Mouse (Mus musculus): ENCODE measurements around the gene Vmn2r2. TPM values are rescaled to one million over a fixed set of nuclear protein-coding genes. Genes with fewer than 3 reads are reported as not detected.

Gene Vmn2r2
- 0.04 and 0.06 TPM in 2 replicates for polyA plus RNA-seq (2012; rRNA removed)

DNA sequence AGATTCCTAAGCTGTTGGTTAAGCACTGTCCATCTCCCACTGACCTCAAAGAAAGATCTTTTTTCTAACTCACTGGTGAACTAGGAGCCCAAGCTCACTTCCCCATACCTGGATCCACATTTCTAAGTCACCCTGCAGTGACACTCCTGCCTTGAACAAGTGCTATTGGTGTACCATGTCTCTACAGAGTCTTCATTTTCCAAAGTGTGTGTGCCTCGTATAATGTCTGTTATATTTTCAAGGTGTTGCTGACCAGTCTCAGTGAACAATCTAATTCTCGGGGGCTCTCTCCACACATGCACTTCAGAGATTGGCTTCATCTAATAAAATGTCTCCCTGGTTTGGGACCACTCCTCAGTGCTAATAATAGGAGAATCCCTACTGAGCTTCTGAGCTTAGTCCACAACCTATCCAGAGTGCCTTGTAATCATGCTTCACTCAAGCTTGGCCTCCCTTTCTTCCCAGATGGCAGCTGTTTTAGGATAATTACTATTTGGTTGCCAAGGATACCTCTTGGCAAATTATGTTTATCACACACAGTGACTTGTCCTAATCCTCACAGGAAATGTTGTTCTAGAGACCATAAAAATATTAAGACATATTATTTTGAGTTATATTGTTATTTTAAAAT is at the start of gene Vmn2r2:
Gene Vmn2r2 (minus strand): TSS at position 51 of the 631 bp plus-strand sequence.
- DNase-seq (ENCODE audit: extremely low spot score in 1 of 2, low spot score in 1 of 2) = no peak

- DNase-seq (ENCODE audit: extremely low spot score in 1 of 2, low spot score in 1 of 2) = peak in 1 of 2 experiments; percentile 4
Observed at GRCm38 (mm10) chr3:64113352-64114046, 28.2 kb downstream of the Vmn2r2 start.

DNA sequence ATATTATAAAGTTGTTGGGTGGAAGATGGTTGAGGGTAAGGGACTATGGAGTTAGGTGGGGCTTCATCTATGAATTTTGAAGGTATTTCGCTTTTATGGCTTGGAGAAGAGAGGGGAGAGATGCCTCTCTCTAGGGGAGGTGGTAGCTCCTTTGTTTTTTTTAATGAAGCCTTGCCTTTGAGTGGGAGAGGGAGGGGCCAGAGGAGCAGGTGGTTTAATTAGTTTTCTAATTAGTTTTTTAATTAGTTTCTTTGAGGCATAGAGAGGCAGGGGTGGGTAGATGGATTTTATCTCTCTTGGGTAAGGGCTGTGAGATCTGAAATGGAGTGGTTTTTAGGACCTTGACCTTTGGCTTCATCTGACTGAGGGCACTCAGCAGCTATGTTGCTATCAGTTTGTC is 29.0 kb downstream of the Vmn2r2 start:
- no peak for DNase-seq (ENCODE audit: extremely low spot score in 1 of 2, low spot score in 1 of 2)

DNA sequence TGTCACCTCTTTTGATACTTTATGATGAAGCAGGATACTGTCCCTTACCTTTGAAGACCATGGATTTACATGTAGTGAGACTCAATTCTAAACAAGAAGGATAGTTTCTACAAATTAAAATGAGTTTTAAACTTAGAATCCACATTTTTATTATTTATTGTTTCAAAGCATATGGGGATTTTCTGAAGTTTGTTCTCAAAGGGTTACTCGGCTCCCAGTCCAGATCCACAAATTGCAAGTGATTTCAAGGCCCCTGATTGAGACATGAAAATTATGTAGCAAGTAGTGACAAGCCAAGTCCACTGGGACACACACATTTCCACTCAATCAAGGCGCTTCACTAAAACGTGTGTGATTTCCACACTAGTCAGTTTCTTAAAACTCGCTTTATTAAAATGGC is 60.5 kb downstream of the Vmn2r2 start, which contains the start of gene Vmn2r1:
Gene Vmn2r1 (plus strand): TSS at position 301 of the 400 bp plus-strand sequence.
- DNase-seq (ENCODE audit: extremely low spot score in 1 of 2, low spot score in 1 of 2) = no peak

Other genes with a start within 250 kb of the Vmn2r2 start
- gene Plch1, start 242.5 kb downstream of the Vmn2r2 start, polyA plus RNA-seq (2012; rRNA removed) = 4.9 and 5.7 TPM in 2 replicates
- 9.6 and 11.3 TPM in 2 replicates for gene E130311K13Rik, start 212.5 kb downstream of the Vmn2r2 start, polyA plus RNA-seq (2012; rRNA removed)
- gene Slc33a1, start 177.2 kb downstream of the Vmn2r2 start, polyA plus RNA-seq (2012; rRNA removed) = 18.2 and 18.8 TPM in 2 replicates
- 17.1 and 19.3 TPM in 2 replicates for gene Gmps, start 165.8 kb downstream of the Vmn2r2 start, polyA plus RNA-seq (2012; rRNA removed)
- gene Vmn2r1, start 60.4 kb downstream of the Vmn2r2 start, polyA plus RNA-seq (2012; rRNA removed) = 0.92 and 0.94 TPM in 2 replicates
- under 0.01 TPM in 1 of 2 replicates, not detected in the other for gene Vmn2r3, start 147.8 kb upstream of the Vmn2r2 start, polyA plus RNA-seq (2012; rRNA removed)

Measured in frontal cortex, adult 2 months (tissue).